Mouse (Mus musculus): ENCODE data around the gene Afmid. TPM values are rescaled to one million over a fixed set of nuclear protein-coding genes. Genes with fewer than 3 reads are reported as not detected.
"Not testable (repeated sequence)": the region's sequence is repeated elsewhere in the genome, so short reads cannot be mapped to it uniquely, and the experiment has no call there.

The Afmid gene
- total RNA-seq, 2 experiments from 2014 or later: 3.8 to 4.0 TPM

DNA sequence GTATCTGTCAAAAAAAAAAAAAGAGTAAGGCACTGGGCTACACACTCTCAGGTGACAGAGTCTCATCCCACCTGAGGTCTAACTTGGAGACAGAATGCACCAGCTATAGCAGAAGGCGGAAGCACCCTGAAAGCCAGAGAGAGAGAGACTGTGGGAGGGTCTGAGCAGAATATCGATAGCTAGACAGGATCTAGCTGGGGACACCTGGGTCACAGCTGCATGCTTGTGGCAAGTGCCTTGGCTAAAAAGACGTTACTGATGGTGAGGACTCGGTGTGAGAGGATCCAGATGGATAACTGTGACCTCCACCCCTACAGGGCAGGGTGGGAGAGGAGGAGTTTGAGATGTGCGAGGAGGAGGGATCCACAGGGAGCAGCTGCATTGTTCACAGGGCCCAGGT is 28.8 kb upstream of the Afmid start:
- no peak for DNase-seq

- DNase-seq: no peak
Measured at GRCm38 (mm10) chr11:117797511-117798159, 28.1 kb upstream of the Afmid start, which contains the start of gene 6030468B19Rik. Gene 6030468B19Rik, plus strand, starts transcription at chr11:117797660.

DNA sequence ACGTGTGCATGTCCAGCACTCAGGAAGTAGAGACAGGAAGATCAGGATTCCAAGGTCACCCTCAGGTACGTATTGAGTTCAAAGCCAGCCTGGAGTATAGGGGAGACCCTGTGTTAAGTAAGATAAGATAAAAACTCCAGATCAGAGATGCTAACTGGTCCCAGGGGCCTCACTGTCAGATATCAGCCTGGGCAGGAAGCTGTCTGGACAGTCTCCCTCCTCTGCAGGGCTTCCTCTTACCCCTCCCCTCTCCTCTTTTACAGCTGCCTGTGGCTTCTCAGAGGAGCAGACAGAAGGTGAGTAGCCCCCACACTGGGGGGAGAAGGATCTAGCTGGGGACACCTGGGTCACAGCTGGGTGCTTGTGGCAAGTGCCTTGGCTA is 27.6 kb upstream of the Afmid start:
- no peak for DNase-seq

DNA sequence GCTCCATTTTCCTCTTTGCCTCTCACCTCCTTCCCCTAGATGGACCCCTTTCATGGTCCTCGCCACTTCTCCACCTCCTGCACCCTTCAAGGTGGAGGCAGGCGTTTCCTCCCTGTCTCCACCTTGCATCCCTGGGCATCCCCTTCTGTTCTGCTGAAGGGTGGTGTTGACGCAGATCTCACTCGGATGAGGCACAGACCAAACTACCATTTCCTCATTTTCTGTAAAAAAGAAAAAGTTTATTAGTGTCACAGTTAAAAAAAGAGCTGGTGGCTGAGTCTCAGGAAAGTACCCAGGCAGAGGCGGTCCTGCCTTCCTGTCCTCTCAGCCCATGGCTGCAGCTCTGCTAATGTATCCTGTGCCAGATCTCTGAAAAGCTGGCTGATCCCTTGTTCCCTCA is 26.6 kb upstream of the Afmid start:
- DNase-seq: no peak

DNA sequence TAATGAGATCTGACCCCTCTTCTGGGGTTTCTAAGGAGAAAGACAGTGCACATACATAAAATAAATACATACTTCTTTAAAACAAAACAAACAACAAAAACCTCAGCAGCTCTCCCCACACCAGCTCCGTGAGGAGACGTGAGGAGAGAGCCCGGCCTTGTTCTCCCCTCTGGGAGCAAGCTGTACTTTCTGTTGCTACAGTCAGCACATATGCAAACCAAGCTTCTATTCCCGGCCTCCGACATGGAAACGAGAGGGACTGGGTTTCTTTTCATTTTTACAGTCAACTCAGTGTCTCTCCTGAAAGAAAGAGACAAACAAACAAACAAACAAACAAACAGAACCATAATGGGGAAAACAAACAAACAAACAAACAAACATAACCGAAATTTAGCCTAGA is 25.7 kb upstream of the Afmid start:
- no peak for DNase-seq

DNA sequence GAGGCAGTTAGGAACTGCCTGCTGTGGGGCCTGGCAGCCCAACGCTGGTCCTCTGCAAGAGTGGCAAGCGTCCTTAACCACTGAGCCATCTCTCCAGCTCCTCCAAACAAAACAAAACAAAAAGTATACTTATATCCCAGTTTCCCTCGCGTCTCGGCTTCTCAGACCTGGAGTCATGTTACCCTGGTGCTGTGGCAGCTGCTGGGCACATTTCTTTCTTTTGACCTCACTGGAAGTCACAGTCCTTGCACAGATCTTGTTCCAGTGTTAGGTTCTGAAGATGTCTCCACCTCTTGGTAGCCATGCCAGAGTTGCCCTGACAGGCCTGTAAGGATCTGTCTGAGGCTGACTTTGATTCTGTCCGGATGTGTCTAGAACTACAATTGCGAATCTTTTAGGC is 24.1 kb upstream of the Afmid start:
- no peak for DNase-seq

DNA sequence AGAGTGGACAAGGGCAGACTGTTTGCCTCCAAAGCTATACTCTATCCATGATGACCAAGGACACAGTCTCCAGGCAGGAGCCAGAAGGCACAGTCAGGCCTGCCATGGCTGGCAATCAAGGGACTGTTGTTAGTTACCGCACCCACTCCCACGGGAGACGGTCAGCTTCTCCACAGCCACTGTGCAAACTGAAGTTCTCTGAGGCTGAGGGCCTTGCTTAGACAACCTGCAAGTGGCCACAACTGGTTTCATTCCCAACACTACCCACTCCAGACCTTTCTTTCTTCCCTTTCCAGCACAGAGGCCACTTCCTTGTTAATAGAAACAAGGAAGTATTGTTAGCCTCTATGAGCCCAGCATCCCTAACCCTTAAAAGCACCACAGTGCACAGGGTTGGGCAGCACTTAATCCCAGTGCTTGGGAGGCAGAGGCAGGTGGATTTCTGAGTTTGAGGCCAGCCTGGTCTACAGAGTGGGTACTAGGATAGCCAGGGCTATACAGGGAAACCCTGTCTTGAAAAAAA is 22.5 kb upstream of the Afmid start:
- DNase-seq: no peak

DNA sequence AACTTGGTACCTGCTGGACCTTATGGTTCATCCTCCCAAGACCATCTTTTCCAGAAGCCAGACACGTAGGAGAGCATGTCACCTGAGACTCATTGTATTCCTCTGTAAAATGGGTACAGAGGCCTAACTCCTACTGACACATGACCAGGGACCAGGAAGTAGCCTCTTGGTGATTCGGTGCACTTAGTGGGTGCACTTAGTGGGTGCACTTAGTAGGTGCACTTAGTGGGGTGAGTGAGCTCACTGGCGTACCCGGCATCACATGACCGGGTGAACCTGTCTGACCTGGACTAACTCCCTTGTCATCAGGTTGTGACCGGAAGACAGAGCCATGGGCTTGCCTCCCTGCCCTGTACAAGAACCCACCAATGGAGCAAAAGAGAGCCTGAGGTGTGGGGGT is 18.9 kb upstream of the Afmid start:
- no peak for DNase-seq

GRCm38 (mm10) chr11:117809407-117810311 is 16.1 kb upstream of the Afmid start, which contains the start of the genes Gm20708 and Syngr2:
Gene Gm20708, plus strand, starts transcription at chr11:117809668.
Gene Syngr2, plus strand, starts transcription at chr11:117809668.
- peak; percentile 48 to 64 for DNase-seq

- peak; percentile 50 to 54 for DNase-seq
Measured at GRCm38 (mm10) chr11:117810401-117811046, 15.2 kb upstream of the Afmid start.

DNA sequence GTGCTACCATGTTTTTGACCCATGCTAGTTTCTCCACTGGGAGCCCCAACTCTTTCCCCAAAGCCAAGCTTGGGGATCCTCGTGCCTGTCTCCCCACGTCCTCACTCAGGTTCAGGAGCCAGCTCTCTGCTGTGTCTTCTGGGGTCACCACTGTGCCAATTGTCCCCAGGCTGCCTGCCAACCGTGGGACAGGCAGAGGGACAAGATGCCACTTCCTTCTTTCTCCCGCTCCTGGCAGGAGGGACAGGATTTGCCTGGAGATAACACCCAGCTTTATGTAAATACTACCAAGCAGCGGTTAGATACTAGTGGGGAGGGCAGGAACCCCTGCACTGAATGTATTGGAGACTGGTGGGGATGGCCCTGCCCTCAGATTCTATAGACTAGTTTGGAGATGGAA is 11.9 kb upstream of the Afmid start:
- DNase-seq: no peak

GRCm38 (mm10) chr11:117814704-117815366 is 10.9 kb upstream of the Afmid start:
- DNase-seq: no peak

DNA sequence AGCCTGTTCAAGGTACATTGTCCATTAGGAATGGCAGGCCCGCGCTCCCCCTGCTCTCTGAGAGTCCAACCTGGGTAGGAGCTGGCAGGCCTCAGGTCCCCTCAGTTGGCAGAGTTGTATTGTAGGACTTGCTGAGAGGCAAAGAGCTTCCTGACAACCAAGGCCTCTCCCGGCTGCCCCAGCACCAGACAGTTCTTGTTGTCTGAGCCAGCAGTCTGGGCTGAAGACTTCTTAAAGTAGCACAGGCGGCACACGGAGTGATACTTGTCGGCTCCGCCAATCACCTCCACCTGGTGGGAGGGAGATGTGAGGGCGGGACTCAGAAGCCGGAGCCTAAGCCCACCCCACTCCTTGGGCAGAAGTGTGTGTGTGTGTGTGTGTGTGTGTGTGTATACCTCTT is 9.9 kb upstream of the Afmid start:
- not testable (repeated sequence) for DNase-seq

DNA sequence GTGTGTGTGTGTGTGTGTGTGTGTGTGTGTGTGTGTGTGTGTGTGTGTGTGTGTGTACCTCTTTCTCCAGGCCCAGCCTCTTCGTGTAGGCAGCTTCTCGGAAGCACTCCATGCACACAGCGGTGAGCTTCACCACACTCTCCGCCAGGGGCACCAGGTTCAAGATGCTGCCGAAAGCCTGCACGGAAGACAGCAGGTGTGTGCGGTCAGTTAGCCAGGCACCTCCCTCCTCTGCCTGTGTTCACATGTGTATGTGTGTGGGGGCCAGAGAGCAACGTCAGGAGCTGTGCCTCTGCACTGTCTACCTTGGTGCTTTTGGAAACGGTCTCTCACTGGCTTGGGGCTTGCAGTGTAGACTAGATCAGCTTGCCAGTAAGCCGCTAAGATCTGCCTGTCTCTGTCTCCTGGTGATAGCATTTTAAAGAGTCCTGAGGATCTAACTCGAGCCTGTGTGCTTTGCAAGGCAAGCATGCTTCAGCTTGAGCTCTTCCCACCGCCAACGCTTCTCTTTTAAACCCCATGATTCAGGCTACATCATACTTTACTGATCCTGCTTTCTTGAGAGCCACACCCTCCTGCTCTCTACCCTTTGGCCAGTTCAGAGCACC is 9.2 kb upstream of the Afmid start:
- no peak for DNase-seq

DNA sequence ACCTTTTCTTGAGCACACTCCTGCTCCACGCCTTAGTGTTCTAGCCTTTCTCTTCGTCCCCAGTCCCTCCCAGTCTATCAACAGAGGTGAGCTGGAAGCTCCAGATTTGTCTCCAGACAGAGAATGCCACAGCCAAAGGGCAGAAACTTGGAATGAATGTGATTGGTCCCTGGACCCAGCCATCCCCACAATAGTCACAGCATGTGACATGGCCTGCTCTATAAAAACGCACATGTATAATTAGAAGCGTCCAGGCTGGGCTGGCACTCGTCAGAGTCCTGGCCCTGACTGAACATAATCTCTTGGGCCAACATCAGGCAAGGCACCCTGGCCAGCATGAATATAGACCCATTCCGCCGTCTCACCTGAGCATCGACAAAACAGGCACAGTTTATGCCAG is 6.6 kb upstream of the Afmid start:
- no peak for DNase-seq

- no peak for DNase-seq
Measured at GRCm38 (mm10) chr11:117820173-117820572, 5.6 kb upstream of the Afmid start.

DNA sequence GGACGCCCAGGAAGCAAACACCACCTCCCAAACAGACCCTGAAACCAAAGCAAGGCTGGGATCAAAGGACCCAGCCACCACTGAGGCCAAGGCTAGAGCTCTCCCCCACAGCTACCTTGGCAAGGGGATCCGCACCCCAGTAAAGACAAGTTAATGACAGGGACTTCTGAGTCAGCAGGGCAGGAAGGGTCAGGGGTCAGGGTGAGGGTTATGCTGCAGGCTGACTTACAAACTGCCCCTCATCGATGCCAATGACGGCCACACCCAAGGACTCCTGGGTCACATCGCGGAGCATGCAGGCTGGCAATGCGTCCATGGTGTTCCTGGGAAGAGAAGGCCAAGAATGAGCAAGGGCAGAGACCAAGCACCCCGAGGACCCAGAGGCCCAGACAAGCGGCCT is 3.9 kb upstream of the Afmid start:
- DNase-seq: no peak

DNA sequence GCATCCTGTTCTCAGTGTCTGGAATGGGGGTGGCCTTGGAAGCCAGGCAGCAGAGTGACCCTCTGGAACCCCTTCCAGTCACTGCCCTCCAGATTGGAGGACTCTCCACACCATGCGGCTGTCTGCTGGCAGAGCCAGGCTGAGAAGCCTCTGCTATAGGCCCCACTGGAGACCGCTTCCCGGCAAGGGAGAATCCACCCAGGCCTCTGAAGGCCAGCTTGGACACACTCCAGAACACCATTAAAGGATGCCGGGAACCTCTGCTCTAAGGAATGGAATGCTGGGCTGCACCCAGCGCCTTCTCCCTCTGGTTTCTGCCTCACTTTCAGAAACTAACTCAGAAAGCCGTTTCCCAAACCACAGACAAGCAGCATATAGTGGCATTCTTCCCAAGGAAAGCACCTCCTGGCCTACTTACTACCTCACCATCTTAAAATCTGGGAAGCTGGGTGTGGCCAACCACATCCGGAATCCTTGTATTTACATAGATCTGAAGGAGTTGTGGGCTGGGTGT is 2.9 kb upstream of the Afmid start:
- no peak for DNase-seq

DNA sequence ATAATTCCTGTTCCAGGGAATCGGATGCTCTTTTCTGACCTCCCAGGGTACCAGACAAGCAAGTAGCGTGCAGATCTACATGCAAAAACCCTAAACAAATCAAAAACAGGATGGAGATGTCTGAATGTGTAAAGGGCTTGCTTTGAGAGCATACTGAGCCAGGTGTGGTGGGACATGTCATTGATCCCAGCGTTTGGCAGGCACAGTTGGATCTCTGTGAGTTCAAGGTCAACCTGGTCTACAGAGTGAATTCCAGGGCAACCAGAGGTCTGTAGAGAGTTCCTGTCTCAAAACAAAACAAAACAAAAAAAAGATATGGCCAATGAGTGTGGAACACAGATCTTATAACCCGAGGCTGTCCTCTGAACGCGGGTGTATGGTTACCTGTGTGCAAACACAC is 2.3 kb upstream of the Afmid start:
- no peak for DNase-seq

- peak; percentile 77 to 78 for DNase-seq
Measured at GRCm38 (mm10) chr11:117824060-117824969, 1.4 kb upstream of the Afmid start.

- DNase-seq: no peak
Measured at GRCm38 (mm10) chr11:117826164-117826563, 440 bp downstream of the Afmid start.
